Mouse (Mus musculus): ENCODE measurements around the gene Catsper3.

Catsper3 gene

GRCm38 (mm10) chr13:55827679-55828140 lies 43.3 kb downstream of the Catsper3 start:
- DNase-seq = no peak

GRCm38 (mm10) chr13:55828141-55829017 lies 44.0 kb downstream of the Catsper3 start:
- no peak for DNase-seq

GRCm38 (mm10) chr13:55829018-55829655 lies 44.8 kb downstream of the Catsper3 start:
- DNase-seq = no peak

GRCm38 (mm10) chr13:55830081-55830832 lies 45.9 kb downstream of the Catsper3 start:
- no peak for DNase-seq

GRCm38 (mm10) chr13:55830833-55831721 lies 46.7 kb downstream of the Catsper3 start:
- DNase-seq = no peak

GRCm38 (mm10) chr13:55831722-55832160 lies 47.4 kb downstream of the Catsper3 start:
- no peak for DNase-seq

- DNase-seq = no peak
Observed at GRCm38 (mm10) chr13:55832602-55833001, 48.2 kb downstream of the Catsper3 start.

- no peak for DNase-seq
Observed at GRCm38 (mm10) chr13:55833921-55834320, 49.6 kb downstream of the Catsper3 start.

- no peak for DNase-seq
Observed at GRCm38 (mm10) chr13:55834667-55835066, 50.3 kb downstream of the Catsper3 start.

- no peak for DNase-seq
Observed at GRCm38 (mm10) chr13:55835548-55836097, 51.3 kb downstream of the Catsper3 start.

- no peak for DNase-seq
Observed at GRCm38 (mm10) chr13:55836142-55836625, 51.8 kb downstream of the Catsper3 start, which contains the start of gene Pitx1. TSS of gene Pitx1 (minus strand) at chr13:55836192.

- no peak for DNase-seq
Observed at GRCm38 (mm10) chr13:55836786-55837780, 52.7 kb downstream of the Catsper3 start.

- DNase-seq = no peak
Observed at GRCm38 (mm10) chr13:55840223-55840622, 55.9 kb downstream of the Catsper3 start.

GRCm38 (mm10) chr13:55843700-55844099 lies 59.3 kb downstream of the Catsper3 start:
- DNase-seq = no peak

GRCm38 (mm10) chr13:55847805-55848204 lies 63.4 kb downstream of the Catsper3 start:
- no peak for DNase-seq

- DNase-seq = no peak
Observed at GRCm38 (mm10) chr13:55848604-55849190, 64.3 kb downstream of the Catsper3 start.

- DNase-seq = no peak
Observed at GRCm38 (mm10) chr13:55850726-55851125, 66.4 kb downstream of the Catsper3 start.

GRCm38 (mm10) chr13:55852205-55852604 lies 67.8 kb downstream of the Catsper3 start:
- no peak for DNase-seq

GRCm38 (mm10) chr13:55855793-55856192 lies 71.4 kb downstream of the Catsper3 start:
- DNase-seq = no peak

GRCm38 (mm10) chr13:55858463-55858862 lies 74.1 kb downstream of the Catsper3 start:
- no peak for DNase-seq
